Mouse (Mus musculus) heart, adult 2 months (tissue): ENCODE data around the gene Paqr4. TPM values are rescaled to one million over a fixed set of nuclear protein-coding genes. Genes with fewer than 3 reads are reported as not detected.

Source experiments
- DNase-seq, 2 experiments: peaks; one replicate each; pipeline ENCODE4 v3.0.0; 2021
- H3K27ac ChIP-seq: fragments of 200-600 bp; 2 replicates; pipeline ENCODE4 v1.8.1; 2022
- H3K27me3 ChIP-seq: fragments of 200-500 bp; 2 replicates; pipeline ENCODE4 v1.6.1; 2012; ENCODE audit warnings: mild to moderate bottlenecking, low read length, inconsistent platforms, mixed read lengths; ENCODE audit not compliant: control insufficient read depth, insufficient read depth
- H3K36me3 ChIP-seq: fragments of 200-500 bp; 2 replicates; pipeline ENCODE4 v1.6.1; 2012; ENCODE audit warnings: low read length, inconsistent platforms; ENCODE audit not compliant: control insufficient read depth, insufficient read depth
- H3K4me1 ChIP-seq: fragments of 200-500 bp; 2 replicates; pipeline ENCODE4 v1.6.1; 2011; ENCODE audit warnings: low read length; ENCODE audit not compliant: control insufficient read depth, insufficient read depth
- H3K4me3 ChIP-seq: fragments of 200-600 bp; 2 replicates; pipeline ENCODE4 v1.8.1; 2022
- H3K79me2 ChIP-seq: fragments of 200-500 bp; replicated peaks from 2 replicates; pipeline ENCODE4 v1.6.1; 2012; ENCODE audit warnings: mild to moderate bottlenecking, inconsistent platforms, low read length, moderate library complexity, mixed read lengths; ENCODE audit not compliant: control insufficient read depth, insufficient read depth
- H3K9ac ChIP-seq: fragments of 200-500 bp; 2 replicates; pipeline ENCODE4 v1.6.1; 2012; ENCODE audit warnings: low read depth, mild to moderate bottlenecking, control low read depth, inconsistent platforms, low read length, mixed read lengths
- CTCF ChIP-seq: fragments of 200-600 bp; IDR thresholded peaks from 2 replicates; pipeline ENCODE4 v1.8.1; 2022; ENCODE audit warnings: antibody characterized with exemption, mild to moderate bottlenecking, moderate library complexity
- EP300 ChIP-seq: fragments of 200-500 bp; IDR thresholded peaks from 2 replicates; pipeline ENCODE4 v1.6.1; 2011; ENCODE audit warnings: low read depth, low read length, control low read depth; ENCODE audit not compliant: insufficient read depth
- POLR2A ChIP-seq: fragments of 200-500 bp; IDR thresholded peaks from 2 replicates; pipeline ENCODE4 v1.6.1; 2011; ENCODE audit warnings: mild to moderate bottlenecking, low read depth, low read length, control low read depth; ENCODE audit not compliant: insufficient read depth
- WGBS: fragments of 180-500 bp; shearing (Covaris S2); methylation state at CpG from one replicate; pipeline ENCODE4 v1.1.7; 2018; 5-methylcytosine and 5-hydroxymethylcytosine counted together
- intact Hi-C: fragments of 180-260 bp; cut with DNase I; formaldehyde crosslinking; loops from one replicate; pipeline ENCODE4 v1.15.1; 2025
- polyA plus RNA-seq: library from polyadenylated mRNA; depleted of rRNA; stranded (reverse); fragments of >200 nt; gene quantifications from 2 replicates; pipeline ENCODE4 v1.2.3, GENCODE M21; 2012
- total RNA-seq, 2 experiments: library from RNA; stranded (reverse); gene quantifications; 2 replicates each; pipeline ENCODE4 v1.2.3; 2021

Paqr4 gene
- total and polyA plus RNA-seq, 3 experiments: 25.5 to 30.7 (median 27.2) TPM

DNA sequence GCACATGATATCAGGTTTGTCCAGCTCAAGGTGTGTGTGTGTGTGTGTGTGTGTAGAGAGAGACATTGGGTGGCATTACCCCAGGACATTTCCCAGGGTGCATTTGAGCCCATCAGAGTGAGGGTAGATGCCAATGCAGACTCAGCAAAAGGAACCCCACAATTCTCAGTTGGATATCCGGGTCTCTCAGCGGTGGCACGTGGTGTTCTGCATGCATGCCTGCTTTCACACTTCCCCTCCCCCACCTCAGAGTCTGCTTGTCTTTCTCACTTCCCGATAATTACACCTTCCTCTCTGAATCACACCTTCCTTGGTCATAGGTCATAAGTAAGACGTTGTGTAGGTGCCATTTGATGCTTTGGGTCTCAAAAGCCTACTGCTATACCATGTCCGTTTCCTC, 7.4 kb upstream of the Paqr4 start:
- H3K36me3 ChIP-seq: no peaks in the 10 kb centered on the region
- H3K9ac ChIP-seq: no peak overlapping the region
- H3K79me2 ChIP-seq: no peaks in the 10 kb centered on the region
- H3K27ac ChIP-seq: no peak overlapping the region
- TF ChIP-seq POLR2A: no peak
- TF ChIP-seq EP300: no peak
- TF ChIP-seq CTCF: no peak
- peaks cover 4% of the 10 kb centered on the region; the same call in 1 of the 2 replicates for H3K4me1 ChIP-seq
- WGBS: 27% methylated on average over 6 of the region's 6 CpGs
- H3K27me3 ChIP-seq: peaks cover 10% of the 10 kb centered on the region
- no peak overlapping the region for H3K4me3 ChIP-seq
- intact Hi-C loops: loop anchor here (2.0 to 5.0 kb wide), 6 partner anchors 23 to 213 kb away; partner anchors contain the start of genes Flywch1, Flywch2 and Prss41
- no peak for DNase-seq

DNA sequence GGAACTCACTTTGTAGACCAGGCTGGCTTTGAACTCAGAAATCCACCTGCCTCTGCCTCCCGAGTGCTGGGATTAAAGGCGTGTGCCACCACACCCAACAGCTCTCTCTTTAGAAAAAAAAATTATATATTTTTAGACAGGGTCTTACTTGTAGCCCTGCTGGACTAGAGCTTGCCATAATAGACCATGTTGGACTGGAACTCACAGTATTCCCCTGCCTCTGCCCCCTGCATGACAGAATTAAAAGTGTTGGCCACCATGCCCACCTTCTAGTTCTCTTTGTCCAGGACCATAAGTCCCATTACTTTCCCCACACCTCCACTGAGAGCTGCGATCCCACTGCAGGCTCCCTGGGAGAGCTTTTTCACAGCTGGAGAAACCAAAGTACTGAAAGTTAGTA, 6.8 kb upstream of the Paqr4 start:
- no peak for DNase-seq
- H3K9ac ChIP-seq: no peak overlapping the region
- H3K4me1 ChIP-seq: peaks cover 4% of the 10 kb centered on the region; the same call in 1 of the 2 replicates
- whole genome bisulfite sequencing: 84% methylated on average over 3 of the region's 3 CpGs
- H3K4me3 ChIP-seq: no peak overlapping the region
- no peak overlapping the region for H3K27ac ChIP-seq
- intact Hi-C loops: loop anchor here (5.0 kb wide), 1 partner anchor 40 kb away; the partner anchor contains the start of gene Flywch2
- H3K27me3 ChIP-seq: peaks cover 11% of the 10 kb centered on the region
- no peaks in the 10 kb centered on the region for H3K79me2 ChIP-seq
- TF ChIP-seq POLR2A (no peak), EP300 (no peak)
- no peaks in the 10 kb centered on the region for H3K36me3 ChIP-seq

DNA sequence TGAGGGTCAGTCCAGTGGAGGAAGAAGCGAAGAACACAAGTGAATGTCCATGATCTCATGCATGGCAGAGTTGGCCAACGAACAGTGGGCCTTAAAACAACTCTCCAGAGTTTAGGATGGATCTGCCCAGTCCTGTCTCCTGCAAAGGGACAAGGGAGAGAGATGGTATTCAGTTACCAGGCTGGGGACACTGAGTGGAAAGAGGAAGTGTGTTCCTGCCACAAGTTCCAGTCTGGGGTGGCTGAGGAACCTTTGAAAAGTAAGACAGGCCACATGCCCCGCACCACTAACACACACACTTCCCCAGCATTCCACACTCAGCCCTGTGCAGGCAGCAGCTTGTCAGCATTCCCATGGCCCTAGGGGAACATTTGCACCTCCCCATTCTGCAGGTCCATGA, 6.1 kb upstream of the Paqr4 start:
- Histone ChIP-seq H3K36me3 (no peaks in the 10 kb centered on the region), H3K27me3 (peaks cover 13% of the 10 kb centered on the region), H3K9ac (no peak overlapping the region), H3K4me3 (no peak overlapping the region), H3K4me1 (peaks cover 4% of the 10 kb centered on the region; the same call in 1 of the 2 replicates), H3K79me2 (no peaks in the 10 kb centered on the region), H3K27ac (no peak overlapping the region)
- WGBS: 83% methylated on average over 3 of the region's 3 CpGs
- DNase-seq: no peak
- intact Hi-C loops: loop anchor here (5.0 kb wide), 1 partner anchor 41 kb away; the partner anchor contains the start of gene Flywch2
- TF ChIP-seq CTCF (no peak), EP300 (no peak), POLR2A (no peak)

DNA sequence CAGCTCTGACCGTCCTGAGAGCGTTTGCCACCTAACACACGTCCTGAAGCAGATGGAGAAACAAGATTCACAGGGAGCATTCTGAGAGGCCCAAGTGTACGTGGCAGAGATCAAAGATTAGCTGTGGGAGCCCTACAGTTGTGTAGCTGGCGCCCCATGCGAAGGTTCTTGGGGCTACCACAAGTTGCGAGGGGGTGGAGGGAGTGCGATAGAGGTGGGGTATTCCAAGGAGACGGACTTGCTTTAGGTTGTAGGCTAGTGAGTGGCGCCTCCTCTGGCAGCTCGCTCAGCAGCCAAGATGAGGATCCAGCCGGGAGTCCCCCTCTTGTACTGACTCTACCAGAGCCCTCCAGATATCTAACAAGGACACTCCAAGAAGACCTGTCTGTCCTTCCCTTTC, 5.6 kb upstream of the Paqr4 start:
- WGBS: 17% methylated on average over 12 of the region's 12 CpGs
- no peak for DNase-seq
- Histone ChIP-seq H3K79me2 (no peaks in the 10 kb centered on the region), H3K9ac (no peak overlapping the region), H3K36me3 (no peaks in the 10 kb centered on the region), H3K4me1 (peaks cover 4% of the 10 kb centered on the region; the same call in 1 of the 2 replicates), H3K27ac (no peak overlapping the region), H3K27me3 (peaks cover 13% of the 10 kb centered on the region), H3K4me3 (no peak overlapping the region)
- intact Hi-C loops: loop anchor here (5.0 kb wide), 1 partner anchor 41 kb away; the partner anchor contains the start of gene Flywch2
- TF ChIP-seq POLR2A: no peak
- TF ChIP-seq CTCF: peak; percentile 32

DNA sequence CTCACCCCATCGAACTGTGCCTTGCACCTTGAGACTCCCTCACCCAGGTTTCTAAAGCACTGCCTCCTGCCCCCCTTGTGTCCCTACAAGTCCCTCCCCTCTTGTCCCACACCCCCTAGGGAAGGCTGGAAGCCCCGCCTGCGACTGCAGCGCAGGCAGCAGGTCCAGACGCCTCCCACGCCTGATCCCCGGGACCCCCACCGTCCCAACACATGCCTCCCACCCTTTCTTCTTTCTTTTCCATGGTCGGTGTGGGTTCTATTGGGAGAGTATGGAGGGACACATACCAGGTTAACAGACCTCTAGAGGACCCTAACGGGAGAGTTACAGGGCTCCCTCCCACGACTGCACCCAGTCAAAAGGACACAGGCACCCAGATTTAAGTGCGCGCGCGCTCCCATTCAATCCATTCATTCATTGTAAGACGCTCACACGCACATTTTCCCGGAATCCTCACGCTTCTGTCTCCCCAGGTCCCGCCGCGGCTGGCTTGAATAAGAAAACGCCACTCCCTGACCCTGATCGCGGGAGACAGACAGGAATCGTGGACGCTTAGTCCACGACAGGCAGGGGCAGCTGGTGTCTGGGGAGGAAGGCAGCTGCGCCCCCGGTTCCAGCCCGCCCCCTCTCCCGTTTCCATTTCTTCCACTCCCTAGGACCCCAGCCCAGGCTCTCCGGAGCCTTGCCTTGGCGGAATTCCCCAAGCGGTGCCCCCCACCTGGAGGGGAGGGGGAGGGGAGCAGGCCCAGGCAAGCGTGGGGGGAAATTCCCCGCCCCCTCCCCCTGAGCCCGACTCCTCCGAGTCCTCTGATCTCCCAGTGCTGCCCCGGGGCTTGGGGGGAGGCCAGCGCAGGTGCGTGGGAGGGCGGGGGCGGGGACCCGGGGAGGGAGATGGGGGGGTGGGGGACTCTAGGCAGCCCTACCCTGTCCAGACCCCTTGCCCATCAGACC, 4.9 kb upstream of the Paqr4 start, which contains the start of gene Kremen2:
TSS of gene Kremen2 (minus strand) at position 533 of the 951 bp plus-strand sequence.
- 1% methylated on average over 37 of the region's 45 CpGs for WGBS
- Histone ChIP-seq H3K27me3 (peaks cover 13% of the 10 kb centered on the region), H3K79me2 (no peaks in the 10 kb centered on the region), H3K4me3 (no peak within 1 kb of the TSS; the same call in 1 of the 2 replicates), H3K36me3 (no peaks in the 10 kb centered on the region), H3K27ac (no peak within 1 kb of the TSS), H3K4me1 (peaks cover 5% of the 10 kb centered on the region; the same call in 1 of the 2 replicates), H3K9ac (no peak within 1 kb of the TSS)
- intact Hi-C loops: loop anchor here (5.0 kb wide), 1 partner anchor 42 kb away; the partner anchor contains the start of gene Flywch2
- no peak for DNase-seq
- TF ChIP-seq POLR2A (no peak), CTCF (no peak), EP300 (no peak)
